Mouse (Mus musculus) adrenal gland, postnatal 10 days (tissue): ENCODE data around the gene Epb41l1. TPM values are rescaled to one million over a fixed set of nuclear protein-coding genes. Genes with fewer than 3 reads are reported as not detected.
A peak's percentile ranks its signal among the peaks of the same experiment; 100 is the strongest.

Experiments used
- DNase-seq: peaks from one replicate; pipeline ENCODE4 v3.0.0; 2021; ENCODE audit warnings: mixed read lengths
- total RNA-seq, 2 experiments: library from RNA; stranded (reverse); gene quantifications; 2 replicates each; pipeline ENCODE4 v1.2.3; 2021

Epb41l1 gene
- total RNA-seq, 2 experiments from 2014 or later: 41.5 to 56.4 TPM

DNA sequence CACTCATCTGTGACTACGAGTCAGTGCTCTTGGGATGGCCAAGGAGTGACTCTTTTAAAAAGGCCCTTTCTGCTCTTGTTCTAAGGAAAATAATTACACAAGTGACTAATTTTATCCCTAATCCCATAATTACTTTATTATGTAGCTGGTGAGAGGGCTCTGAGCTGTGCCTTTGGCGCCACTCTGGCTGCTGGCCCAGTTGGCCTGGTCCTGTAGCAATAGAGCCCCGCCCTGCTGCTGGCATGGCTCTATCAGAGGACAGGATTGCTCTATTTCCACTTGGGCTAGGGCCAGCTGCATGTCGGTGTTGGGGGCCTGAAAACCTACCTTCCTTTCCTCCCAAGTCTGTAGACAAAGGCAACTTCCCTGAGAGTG, 36.6 kb downstream of the Epb41l1 start:
- DNase-seq: peak; percentile 81

DNA sequence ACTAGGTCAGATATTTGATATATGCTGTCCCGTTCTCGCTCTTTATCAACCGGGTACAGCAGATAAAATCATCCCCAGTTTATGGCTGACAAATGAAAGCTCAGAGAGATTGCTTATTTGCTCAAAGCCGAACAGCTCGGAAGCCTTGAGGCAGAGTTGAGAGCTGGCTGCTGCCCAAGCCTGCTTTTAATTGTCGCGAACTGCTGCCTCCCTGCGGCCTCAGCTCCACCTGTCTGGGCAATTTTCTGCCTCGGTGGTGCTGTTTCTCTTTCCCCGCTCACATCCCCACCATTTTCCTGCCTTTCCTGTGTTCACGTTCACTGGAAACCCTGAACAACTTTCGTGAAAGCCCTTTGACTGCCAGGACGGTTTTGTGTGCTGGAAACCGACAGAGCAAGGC, 39.8 kb downstream of the Epb41l1 start:
- DNase-seq: peak; percentile 84

DNA sequence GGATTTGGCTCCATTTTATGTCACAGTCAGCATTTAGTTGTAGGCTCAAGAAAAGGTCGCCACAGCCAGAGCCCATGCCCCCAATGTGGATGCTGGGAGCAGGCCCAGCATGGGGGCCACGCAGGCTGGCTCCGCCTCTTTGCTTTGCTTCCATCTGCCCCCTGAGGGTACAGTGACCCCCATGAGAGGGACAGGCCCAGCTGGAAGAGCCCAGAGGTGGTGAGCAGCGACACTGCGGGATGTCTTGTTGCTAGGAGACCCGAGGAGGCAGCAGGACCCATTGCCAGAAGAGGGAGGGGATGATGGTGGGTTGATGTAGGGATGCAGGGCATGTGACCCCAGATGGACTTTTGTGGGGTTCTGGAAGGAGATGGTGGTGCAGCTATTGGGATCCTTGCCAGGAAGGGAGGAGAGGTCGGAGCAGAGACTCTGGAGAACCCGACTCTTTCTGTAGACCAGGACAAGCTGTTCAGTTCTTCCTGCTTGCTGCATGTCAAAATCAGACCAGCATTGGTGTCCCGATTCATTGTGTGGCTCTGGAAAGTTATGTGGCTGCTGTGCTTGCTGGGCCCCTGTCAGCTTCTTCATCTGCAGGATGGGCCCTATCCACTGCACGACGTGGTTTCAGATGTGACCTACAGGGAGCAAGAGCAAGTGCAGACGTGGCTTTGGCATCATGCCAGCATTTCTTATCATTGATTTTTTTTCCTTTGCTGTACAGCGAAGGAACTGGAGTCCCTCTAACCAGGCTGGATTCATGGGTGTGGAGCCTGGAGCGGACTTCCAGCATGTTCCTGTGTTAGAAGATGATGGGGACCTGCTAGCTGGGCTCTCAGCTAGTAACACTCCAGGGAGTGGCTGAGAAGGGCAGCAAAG, 41.7 kb downstream of the Epb41l1 start:
- peak; percentile 52 for DNase-seq

GRCm38 (mm10) chr2:156464416-156464815, 43.7 kb downstream of the Epb41l1 start:
- DNase-seq: no peak

GRCm38 (mm10) chr2:156467538-156467937, 46.8 kb downstream of the Epb41l1 start:
- no peak for DNase-seq

DNA sequence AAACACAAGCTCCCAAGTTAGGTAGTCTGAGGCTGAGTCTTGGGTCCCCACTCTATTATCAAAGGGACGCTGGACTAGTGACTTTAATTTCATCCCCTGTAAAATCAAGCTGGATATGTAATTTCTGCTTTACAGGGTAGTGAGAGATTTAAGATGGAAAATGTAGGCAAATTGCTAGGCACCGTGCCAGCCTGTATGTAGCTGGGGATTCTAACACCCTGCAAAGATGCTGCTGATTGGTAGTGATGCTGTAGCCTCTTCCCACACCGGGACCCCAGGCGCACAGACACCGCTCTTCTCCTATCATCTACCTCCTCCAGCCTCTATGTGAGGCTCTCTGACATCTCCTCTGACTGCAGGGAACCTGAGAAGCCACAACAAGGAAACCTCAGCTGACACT, 48.2 kb downstream of the Epb41l1 start:
- no peak for DNase-seq

DNA sequence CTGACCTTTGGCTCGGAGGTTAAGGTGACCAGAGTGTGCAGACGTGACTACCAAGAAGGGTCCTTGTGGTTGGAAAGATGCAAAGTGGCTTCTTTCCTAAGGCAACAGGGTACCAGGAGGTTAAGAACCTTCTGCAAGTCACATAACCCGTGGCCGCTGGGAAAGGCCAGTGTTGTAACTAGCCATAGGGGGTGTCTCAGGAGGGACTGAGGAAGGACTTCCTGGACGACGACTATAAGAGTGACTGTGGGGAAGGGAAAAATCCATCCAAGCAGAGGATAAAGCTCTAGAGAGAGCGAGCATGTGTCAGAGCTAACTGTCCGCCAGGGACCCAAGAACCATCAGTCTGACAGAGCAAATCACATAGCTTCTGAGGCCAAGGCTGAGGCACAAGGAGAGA, 48.8 kb downstream of the Epb41l1 start:
- no peak for DNase-seq

DNA sequence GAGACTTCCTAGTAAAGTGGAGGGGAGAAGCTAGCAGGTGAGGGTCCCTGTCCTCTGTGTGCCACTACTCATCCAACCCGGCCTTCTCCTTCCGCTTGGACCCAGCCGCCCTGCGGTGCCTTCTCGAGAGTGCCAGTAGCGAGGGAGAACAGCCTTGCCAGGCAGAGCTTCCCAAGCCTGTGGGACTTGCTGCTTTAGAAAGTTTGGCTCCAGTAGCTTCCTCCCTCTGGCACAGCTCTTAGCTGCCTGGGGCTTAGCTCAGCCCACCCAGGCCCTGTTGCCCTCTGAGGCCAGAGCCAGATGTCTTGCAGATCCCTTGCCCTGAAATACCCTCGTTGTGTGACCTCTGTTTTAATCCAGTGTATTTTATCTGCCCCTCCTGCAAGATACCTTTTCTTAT, 50.2 kb downstream of the Epb41l1 start:
- no peak for DNase-seq

- DNase-seq: no peak
Measured at GRCm38 (mm10) chr2:156472336-156472735, 51.6 kb downstream of the Epb41l1 start.

DNA sequence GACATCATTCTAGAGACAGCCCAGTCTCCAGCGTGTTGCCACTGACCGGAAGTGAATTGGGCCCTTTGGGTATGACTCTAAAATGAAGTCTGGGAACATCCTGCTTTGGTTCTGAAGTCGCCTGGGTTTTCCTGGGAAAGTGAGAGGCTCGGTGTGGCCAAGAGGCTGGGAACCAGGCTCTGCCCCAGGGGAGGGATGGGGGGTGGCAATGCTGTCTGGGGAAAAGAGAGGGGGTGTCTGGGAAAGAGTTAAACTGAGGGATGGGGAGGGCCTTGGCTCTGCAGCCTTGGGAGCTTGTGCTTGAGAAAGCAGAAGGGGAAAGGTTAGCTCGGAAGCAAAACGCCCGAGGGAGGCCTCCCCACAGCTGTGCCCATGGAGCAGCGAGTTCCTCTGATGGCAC, 53.0 kb downstream of the Epb41l1 start:
- DNase-seq: peak; percentile 61

DNA sequence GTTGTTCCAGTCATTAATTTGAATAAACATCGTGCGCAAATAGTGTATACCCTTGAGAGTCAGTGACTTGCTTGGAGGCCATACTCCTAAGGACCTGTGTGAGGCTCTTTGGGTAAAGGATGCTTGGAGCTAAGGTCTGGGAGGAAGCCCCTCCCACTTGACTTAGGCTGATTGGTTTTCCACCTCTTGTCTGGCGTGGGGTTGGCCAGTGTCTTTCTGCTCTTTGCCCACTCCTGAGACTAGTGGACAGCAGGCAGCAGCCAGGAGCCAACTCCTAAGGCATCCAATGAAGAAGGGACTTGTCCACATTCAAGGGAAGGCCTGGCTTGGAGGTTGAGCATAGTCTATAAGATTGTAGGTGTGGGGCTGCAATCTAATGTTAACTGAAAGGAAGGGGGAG, 53.4 kb downstream of the Epb41l1 start:
- no peak for DNase-seq

DNA sequence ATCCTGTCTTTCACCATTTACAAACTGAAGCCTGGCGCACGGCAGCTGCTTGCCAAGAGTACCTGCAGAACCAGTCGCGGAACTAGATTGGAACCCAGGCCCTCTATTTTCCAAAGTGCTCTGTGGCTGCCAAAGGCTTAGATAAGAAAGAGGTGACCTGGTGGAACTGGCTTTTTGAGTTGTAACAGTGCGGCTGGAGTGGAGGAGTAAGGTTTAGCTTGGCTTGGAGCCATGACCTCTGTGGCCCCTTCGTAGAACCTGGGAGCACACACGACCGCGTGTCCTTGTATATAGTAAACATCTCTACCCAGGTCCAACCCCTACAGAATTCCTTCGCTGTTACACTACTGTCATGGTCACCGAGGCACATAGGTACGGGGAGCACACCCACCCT, 54.2 kb downstream of the Epb41l1 start:
- peak; percentile 58 for DNase-seq

DNA sequence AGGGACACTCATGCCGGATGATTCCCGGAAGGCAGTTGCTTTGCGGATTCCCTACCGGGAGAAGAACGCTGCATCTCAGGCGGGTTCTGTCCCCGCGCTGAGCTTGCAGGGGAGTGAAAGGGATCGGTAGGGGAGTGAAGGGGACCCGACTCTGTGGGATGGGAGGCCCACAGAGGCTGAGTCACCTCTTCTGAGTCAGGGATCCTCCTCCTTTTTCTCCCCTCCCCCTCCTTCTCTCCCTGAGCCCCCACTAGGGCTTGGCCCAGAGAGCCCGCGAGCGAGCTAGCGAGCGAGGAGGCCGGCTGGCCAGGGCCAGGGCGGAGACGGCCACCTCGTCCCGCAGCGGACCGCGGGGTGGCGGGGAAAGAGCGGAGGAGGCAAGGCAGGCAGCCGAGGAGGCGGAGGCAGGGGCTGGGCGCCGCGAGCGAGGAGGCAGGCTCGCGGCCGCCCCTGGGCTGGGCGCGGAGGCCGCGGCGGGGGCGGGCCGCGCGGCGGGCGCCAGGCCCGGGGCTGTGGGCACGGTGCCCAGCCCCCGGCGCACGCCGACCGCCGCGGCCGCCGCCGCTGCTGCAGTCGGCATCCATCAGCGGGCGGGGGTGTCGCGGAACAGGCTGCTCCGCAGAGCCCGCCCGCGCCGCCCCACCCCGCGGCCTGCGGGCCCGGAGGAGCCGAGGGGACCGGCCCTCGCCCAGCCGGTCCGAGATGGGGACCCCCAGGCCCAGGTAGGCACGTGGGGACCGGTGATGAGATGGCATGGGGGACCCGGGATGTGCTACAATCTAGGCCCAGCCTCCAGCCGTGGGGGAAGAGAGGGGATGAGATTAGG, 54.8 kb downstream of the Epb41l1 start:
- DNase-seq: peak; percentile 84

DNA sequence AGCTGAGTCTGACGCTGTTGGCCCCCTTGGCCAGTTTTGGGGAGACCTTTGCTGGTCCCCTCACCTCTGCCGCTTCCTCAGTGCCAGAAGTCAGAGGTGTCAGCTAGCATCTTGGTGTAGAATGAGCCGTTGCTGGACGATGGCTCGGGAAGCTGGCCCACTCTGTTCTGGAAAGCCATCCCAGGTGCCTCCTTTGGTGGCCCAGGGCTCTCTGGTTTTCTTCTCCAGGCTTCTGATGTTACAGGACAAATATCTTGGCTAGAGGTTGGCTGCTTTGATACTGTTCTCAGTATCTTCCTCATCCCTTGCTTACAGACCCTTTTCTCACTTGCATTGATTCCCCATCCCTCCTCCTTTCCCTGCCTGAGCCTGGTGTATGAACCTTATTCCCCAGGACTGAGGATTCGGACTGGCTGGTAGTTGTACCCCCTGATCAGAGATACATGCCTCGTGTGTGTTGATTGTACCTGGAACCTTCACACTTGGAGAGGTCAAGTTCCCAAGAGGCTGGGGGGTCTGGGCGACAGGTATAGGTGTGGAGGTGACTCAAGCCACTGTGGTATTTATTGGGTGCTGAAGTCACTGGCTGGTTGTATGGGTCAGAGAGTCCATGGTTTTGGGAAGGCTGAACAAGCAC, 55.5 kb downstream of the Epb41l1 start:
- no peak for DNase-seq

- no peak for DNase-seq
Measured at GRCm38 (mm10) chr2:156476748-156477151, 56.0 kb downstream of the Epb41l1 start.

- peak; percentile 59 for DNase-seq
Measured at GRCm38 (mm10) chr2:156478046-156478690, 57.5 kb downstream of the Epb41l1 start.

- no peak for DNase-seq
Measured at GRCm38 (mm10) chr2:156479833-156480232, 59.1 kb downstream of the Epb41l1 start.

GRCm38 (mm10) chr2:156480267-156480666, 59.6 kb downstream of the Epb41l1 start:
- DNase-seq: no peak

GRCm38 (mm10) chr2:156482299-156482698, 61.6 kb downstream of the Epb41l1 start:
- peak; percentile 71 for DNase-seq

DNA sequence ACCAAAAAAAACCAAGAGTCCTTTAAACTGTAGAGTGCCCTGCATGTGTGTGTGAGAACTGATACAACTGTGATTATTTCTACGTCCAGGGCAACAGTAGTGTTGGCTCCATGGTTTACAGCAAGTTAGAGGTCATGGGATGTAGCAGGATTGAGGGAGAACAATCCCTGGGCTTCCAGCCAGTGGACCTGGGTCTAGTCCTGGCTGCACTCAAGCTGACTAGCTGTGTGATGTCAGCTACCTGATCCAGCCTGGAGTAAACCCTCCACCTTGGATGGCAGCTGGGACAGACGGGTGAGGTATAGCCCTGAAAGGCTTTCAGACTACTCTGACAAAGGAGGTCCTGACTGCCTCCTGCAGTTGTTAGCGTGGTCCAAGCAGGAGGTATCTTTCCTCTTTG, 62.1 kb downstream of the Epb41l1 start:
- DNase-seq: no peak

DNA sequence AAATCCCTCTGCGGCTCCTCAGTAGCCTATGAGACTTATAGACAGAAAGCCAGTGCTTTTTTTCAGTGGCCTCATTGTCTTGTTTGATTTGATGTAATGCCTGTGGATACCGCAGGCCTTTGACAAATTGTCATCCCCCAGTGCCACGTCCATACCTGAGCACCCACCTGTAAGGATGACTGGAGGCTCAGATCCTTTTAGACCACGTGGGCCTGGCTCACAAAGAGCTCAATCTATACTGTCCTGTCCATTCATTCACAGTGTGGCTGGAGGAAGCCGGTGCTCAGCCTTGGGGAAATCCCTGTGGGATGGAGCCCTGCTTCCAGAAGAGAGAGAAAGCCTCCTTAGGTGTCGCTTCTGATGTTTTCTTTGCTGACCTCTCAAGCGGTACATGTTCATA, 62.5 kb downstream of the Epb41l1 start:
- no peak for DNase-seq

DNA sequence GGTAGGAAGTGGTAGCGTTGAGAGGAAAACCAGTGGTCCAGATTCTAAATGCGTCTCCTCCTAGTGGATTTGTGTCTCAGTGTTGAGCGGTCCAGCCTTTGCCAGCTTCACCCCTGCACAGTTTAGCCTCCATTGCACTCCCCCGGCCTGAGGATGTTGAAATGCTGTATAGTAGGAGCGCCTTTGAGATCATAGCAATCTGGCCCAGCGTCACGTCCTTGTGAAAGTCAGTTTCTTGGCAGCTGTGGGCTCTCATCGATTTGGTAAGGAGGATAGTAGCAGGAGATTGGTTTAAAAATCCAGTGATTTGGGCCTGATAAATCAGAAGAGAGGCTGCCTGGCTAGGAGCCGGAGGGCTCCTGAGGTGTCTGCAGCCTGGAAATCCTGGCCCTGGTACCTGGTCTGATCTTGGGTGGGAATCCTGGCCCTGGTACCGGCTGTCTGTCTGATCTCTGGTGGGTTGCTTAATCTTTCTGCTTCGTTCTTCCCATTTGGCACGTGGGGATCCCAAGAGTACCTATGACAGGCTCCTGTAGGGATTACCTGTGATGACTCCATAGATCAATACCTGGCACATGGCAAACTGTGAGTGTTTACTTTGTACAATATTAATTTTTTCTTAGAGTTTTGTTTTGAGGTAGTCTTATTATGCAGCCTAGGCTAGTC, 65.5 kb downstream of the Epb41l1 start:
- DNase-seq: peak; percentile 58
